Mouse (Mus musculus) A20 (cell line): ENCODE results near the gene Sstr2.

Experiments used
- DNase-seq: peaks from one replicate; pipeline ENCODE4 v3.0.0-alpha.2; 2011; ENCODE audit warnings: low read depth, low spot score

Sstr2 gene

GRCm38 (mm10) chr11:113618672-113619419 lies at the start of gene Sstr2:
TSS of gene Sstr2 (plus strand) at chr11:113619342.
- peak; percentile 78 for DNase-seq

DNA sequence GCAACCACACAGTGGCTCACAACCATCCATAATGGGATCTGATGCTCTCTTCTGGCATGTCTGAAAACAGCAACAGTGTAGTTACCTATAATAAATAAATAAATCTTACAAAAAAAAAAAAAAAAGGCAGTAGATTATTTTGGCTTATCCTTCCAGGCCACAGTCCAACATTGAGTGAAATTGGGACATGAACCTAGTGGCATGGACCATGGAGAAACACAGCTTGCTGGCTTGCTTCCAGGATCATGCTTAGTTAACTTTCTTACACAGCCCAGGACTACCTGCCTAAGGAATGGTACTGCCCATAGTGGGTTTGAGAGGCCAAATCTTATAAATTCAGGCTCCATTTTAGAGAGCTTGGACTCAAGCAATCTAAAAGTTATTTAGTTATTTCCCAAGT lies 47.5 kb upstream of the Sstr2 start:
- no peak for DNase-seq

DNA sequence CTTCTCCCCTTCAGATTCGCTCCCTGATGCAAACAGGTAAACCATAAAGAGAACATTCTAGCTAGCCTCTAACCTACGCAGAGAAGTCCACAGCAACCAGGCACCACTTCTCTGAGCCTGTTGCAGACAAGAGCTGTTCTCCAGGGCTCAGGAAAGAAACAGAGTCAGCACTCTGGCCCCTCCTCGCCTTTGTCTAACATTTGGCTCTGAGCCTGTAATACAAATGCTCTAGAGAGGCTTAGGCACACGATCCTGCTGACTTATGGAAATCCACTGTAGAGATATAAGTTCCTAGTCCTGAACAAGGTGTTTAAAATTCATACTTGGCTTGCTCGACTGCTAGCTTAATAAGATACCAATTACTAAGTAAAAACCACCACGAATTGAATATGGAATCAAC lies 46.5 kb upstream of the Sstr2 start:
- no peak for DNase-seq

- DNase-seq: no peak
Observed at GRCm38 (mm10) chr11:113577221-113577620, 41.9 kb upstream of the Sstr2 start.

DNA sequence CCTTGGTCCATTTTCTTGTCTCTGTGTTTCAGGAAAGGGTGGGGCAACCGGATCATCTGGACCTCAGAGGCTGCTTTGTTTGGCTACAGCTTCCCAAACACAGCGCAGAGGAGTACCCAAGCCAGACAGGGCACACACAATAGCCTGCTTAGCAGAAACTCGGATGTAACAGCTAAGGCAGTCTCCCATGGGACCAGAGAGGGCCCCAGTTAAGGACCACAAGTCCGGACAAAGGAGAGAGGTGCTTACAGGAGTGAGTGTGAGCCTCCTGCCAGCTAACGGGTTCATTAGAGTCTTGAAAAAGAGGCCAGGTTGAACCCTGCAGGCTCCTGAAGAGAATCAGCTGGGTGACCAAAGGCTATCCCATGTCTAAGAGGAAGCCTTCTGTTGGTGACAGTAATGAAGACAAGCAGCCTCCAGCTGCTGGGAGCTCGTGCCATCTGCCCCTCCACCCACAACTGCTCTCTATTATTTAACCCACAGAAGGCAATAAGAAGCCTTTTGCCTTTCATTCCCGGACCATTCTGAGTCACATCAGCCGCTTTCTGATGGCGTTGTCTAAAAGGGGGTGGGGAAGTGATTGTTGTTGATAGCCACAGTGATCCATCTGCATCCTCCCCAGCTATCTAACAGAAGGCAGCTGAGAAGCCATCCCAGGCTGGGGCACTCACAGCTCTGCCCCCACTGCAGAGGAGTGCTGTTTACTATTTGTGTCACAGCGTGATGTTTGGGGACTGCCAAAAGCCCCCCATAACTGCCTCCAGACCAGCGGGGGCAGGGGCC lies 35.1 kb upstream of the Sstr2 start:
- DNase-seq: no peak

- no peak for DNase-seq
Observed at GRCm38 (mm10) chr11:113586423-113586822, 32.7 kb upstream of the Sstr2 start.

DNA sequence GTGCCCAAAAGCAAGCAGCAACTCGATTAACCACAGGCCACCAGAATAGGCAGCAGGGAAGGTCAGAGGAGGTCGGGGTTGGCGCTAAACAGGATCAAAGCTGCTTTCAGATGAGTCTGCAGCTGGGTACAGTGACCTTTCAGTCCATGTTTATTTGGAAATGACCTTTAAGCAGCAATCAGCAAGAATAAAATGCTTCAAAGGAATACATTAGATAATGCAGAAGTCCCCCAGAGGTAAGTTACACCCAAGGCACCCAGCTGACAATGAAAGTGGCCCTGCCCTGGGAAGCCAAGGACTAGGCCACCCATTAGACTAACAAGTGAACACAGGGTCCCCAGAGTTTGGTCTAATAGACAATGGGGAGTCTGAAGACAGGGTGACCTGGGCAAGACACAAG lies 30.2 kb upstream of the Sstr2 start:
- DNase-seq: no peak

GRCm38 (mm10) chr11:113595144-113595543 lies 24.0 kb upstream of the Sstr2 start:
- DNase-seq: no peak

DNA sequence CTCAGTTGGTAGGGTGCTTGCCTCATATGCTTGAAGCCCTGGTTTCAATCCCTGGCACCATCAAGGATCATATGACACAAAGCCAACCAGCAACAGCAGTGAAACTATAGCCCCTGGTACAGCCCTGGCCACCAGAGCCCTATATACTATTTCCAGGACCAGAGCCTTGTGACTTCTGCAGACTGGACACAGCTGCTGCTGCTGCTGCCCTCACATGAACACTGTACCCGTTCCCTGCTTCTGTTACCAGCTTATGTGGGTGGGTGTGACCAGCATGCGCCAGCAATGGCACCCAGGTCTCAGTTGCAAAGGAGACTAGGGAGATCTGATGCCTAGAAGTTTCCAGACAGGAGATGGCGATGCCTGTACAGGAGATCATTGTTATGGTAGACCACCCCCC lies 21.5 kb upstream of the Sstr2 start:
- no peak for DNase-seq

DNA sequence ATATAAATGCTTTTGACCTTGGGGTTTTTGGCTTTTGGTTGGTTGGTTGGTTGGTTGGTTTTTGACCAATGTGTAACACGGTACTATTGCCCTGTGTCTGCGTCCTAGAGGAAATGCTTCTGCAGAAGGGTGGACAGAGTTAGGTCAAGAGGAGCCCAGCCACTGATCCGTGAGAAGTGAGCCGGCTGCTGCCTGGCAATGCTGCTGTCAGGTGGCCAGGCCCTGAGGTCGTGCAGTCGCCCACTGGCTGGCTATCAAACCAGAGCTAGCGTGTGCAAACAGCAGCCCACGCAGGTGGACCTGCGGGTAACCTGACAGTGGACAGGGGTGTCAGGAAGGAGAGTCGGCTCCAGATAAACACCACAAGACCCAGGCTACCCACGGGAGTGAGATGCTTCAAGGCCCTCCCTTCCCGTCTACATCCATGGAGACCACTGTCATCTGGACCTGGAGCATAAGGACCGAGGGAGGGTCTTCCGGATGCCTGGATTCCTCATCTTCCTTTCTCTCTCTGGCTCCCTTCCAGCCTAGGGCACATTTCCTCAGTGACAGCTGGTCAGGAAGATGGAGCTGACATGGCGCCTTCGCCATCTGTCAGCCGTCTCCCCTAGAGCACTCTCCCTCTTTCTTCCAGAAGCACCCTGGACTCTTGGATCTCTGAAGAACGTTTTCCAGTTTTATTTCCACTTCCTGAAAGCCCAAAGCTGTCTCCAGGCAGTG lies 18.5 kb upstream of the Sstr2 start:
- no peak for DNase-seq

DNA sequence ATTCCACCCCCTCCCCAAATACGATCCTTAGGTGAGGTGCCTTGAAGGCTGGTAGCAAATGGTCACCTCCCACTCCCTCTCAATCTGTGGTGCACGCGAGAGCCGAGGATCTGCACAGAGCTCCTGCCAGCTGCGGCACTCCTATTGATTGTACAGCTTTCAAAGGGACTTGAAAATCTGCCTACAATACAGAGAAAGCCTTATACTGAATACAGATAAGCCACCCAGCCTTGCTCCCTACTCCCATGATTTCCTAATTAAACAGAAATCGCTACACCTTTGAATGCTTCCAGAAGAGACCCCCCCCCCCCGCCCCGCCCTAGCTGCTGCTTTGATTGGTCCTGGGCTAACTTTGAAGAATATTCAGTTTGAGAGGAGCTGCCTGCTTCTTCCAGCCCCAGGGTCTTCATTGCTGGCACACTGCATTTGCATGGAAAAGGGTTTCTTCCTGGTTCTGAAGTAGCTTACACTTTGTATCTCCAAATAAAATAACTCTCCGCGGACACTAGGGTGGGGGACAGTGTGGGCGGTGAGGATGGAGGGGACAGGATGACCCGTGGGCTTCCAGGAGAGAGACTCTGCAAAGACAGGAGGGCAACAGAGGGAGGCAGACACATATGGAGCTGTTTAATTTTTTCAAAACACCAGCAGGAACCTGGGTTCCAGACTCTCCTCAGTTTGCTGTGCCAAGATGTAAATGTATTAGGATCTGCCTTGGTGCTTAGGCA lies 17.4 kb upstream of the Sstr2 start:
- no peak for DNase-seq

DNA sequence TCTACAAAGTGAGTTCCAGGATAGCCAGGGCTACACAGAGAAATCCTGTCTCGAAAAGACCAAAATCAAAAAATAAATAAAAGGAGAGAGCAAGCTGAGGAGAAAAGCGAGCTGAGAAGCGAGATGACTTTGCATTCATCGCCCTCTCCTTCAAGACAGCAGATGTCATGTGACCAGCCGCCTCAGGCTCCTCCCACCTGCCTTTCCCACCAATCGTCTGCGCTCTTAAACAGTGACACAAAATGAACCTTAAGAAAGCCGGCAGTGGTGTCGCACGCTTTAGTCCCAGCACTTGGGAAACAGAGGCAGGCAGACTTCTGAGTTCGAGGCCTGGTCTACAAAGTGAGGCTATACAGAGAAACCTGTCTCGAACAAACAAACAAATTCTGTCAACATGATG lies 11.6 kb upstream of the Sstr2 start:
- no peak for DNase-seq

- DNase-seq: no peak
Observed at GRCm38 (mm10) chr11:113609581-113609980, 9.6 kb upstream of the Sstr2 start.

DNA sequence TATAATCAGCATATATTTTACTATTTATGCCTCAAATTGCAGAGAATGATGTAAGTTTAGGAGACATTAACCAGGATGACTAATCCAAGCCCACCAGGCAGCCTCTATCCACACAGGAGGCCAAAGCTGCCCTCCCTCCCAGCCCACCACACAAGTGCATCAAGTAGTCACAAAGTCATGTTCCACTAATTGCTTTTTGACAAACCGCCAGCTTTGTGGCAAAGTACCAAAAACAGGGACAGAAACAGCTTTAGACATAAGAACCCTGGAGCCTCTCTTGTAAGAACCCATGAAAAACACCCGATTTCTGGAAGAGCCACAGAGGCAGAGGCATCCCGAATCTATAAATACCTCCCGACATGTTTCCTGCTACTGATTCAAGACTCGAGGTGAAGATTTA lies 8.9 kb upstream of the Sstr2 start:
- DNase-seq: no peak

DNA sequence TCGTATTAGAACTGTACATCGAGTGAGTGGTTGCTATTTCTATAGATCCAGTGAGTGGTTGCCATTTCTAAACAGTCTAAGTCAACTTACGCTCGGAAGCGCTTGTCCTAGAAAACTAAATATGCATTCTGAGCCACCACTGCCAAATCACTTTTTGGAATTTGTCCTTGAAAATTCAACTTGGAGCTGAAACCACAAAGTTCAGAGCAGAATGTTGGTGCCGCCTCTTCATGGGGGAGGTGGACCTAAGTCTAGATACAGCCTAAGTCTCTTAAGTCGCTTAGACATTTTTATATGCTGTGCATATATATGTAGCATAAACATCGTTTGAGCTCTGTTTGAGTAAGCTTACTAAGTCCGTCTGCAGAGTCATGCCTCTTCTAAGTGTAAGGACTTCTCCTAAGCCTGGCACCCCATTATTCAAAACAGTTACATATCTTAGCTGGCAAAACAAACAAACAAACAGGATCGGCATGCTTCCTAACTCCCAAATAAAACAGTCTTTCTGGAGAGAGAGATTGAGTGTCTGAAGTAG lies 8.0 kb upstream of the Sstr2 start:
- DNase-seq: no peak

GRCm38 (mm10) chr11:113611664-113612611 lies 7.2 kb upstream of the Sstr2 start:
- peak; percentile 53 for DNase-seq

GRCm38 (mm10) chr11:113614476-113614875 lies 4.7 kb upstream of the Sstr2 start:
- DNase-seq: no peak

- DNase-seq: peak; percentile 90
Observed at GRCm38 (mm10) chr11:113617132-113617911, 1.8 kb upstream of the Sstr2 start.

DNA sequence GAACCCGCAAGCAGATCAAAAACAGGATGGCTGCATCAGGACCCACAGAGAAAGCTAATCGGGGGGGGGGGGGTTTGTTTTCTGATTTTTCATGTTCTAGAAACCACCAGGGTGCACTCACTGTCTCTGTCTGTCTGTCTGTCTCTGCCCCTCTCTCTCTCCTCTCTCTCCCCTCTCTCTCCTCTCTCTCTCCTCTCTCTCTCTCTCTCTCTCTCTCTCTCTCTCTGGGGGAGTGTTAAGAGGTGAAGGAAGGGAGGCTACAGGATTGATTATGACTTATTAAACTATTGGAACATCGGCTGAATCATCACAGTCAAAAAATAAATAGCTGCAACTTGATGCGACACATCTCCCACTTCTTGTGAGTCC lies 855 bp upstream of the Sstr2 start:
- DNase-seq: no peak
